Mouse (Mus musculus) MN1 (cell line): Measurements from ENCODE around the gene Dnajc25.

Experiments used
- DNase-seq: peaks from one replicate; pipeline ENCODE4 v3.0.0-alpha.2; 2016; ENCODE audit warnings: low spot score

Gene Dnajc25

DNA sequence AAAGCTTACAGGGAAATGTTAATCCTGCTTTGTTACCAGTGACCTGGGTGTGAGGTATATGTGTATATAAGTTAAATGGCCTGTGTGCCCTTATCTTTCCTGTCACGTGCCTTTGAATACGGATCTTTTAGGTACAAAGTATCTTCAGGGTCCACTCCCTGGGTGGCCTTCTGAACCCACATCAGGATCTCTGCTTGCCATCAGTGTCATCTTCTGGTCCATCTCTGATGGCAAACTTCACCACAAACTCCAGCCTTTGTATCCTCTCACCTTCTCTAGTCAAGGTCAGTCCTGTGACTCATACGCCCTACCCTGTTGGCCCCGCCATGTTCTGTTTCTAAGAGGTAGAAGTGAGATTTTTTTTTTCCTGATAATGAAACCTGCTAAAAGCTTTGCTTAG is at the start of gene Dnajc25:
Dnajc25 (plus strand) TSS at position 301 of the 400 bp plus-strand sequence.
- no peak for DNase-seq

DNA sequence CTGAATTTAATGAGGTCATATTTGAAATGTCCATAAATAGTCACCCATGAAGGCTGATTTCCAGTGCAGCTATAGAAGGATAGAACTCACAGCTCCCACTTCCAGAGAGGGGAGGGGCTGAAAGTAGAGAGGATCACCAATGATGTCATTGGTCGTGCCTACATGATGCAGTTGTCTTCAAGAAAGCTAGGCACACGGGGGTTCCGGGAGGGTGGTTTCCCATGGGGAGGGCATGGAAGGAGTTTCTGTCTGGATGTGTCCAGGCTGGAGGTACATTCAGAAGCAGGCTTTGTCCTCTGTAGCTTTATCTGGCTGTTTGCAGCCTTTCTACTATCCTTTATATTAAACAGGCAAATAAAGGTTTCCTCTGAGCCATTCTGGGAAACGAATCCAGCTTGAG is 46.5 kb upstream of the Dnajc25 start:
- DNase-seq, result no peak

DNA sequence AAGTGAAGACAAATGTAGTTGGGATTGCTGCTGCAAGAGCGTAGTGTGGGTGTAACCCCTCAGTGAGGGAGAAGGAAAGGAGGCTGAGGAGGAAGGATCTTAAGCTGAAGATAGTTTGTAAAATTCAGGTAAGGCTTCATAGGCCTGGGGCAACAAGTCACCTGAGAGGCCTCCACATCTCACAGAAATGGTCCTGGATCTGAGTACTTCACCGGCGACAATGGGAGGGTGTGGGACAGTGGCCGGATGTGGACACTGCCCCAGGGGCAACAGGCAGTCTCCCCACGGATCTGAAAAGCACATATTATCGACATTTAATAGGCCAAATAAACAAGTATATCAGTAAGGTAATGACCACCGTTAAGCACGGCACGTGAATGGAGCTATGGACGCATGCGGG is 42.2 kb upstream of the Dnajc25 start:
- no peak for DNase-seq

DNA sequence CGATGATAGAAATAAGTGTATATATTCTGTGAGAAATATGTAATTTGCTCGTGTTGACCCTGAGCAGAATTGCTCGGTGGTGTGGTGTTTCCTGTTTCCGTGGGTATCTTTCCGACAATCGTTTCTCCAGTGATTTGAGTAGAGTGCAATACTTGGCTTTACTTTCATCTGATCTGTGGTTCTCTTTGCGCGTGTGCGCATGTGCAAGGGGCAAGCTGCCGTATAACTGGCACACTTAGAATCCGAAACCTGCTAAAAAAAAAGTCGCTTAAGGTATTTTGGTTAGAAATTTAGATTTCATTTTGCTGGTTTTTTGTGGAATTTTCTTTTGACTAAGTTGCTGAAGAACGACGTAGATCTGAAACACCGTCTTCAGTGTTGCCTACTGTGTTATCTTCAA is 33.1 kb upstream of the Dnajc25 start:
- DNase-seq, result no peak

DNA sequence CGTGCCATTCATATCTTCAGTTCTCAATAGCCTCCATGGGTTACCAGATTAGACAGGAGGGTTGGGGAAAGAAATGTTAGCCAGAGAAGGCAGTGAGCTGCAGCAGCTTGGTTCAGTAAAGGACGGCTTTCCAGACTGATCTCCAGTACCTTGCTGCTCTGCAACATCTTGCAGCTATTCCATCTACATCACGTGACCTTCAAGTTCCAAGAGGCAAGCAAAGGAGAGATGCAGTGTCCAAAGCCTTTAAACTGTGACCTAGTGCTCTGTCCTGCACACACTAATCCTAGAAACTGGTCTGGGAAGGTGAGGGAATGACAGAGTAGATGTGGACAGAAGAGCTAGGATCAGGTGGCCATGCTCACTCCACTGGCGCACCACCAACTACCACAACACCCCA is 31.6 kb upstream of the Dnajc25 start:
- no peak for DNase-seq

DNA sequence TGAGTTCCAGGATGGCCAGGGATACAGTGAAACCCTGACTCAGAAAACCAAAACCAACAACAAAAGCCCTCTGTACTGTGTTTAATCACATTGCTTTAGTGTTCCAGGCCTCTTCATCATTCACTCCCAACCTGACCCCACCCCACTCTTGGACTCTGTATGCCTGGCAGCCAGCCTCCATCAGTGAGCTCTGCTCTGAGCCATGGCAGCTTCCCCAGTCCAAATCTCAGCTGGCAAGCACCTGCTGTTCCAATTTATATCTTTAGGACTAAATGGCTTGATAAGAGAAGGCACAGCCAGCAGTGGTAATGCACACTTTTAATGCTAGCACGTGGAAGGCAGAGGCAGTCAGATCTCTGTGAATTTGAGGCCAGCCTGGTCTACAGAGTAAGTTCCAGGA is 29.7 kb upstream of the Dnajc25 start:
- DNase-seq, result no peak

DNA sequence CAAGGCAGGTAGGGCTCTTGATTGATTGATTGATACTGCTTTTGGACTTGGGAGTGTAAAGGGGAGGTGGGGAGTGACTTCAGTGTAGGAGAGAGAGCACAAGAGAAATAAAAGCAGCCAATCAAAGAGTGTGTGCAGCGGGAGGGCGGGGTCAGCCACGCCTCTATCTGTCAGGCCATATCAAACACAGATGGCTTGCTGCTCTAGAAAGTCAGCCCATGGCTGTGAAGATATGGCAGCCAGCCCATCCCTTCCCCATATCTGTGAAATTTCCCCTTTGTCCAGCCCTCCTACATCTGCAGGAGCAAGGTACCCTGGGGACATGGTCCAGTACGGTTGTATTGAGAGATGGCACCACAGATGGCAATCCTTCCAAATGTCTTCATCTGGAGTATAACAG is 24.2 kb upstream of the Dnajc25 start:
- DNase-seq, result no peak

DNA sequence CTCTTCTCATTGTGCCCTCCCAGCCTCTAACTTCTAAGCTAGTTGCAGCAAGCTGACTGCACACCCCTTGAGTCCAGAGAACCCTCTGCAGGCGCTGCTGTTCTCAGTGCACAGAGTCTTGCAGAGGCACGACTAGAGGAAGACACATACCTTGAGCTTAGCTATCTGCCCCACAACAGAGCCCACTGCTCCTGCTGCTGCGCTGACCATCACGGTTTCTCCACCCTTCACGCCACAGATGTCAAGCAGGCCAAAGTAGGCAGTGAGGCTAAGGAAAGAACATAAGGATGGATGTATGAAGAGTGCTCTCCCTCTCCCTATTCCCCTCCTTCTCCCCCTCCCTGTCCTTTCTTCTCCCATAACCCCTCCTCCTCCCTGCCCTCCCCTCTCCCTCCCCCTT is 19.2 kb upstream of the Dnajc25 start:
- DNase-seq, result no peak

DNA sequence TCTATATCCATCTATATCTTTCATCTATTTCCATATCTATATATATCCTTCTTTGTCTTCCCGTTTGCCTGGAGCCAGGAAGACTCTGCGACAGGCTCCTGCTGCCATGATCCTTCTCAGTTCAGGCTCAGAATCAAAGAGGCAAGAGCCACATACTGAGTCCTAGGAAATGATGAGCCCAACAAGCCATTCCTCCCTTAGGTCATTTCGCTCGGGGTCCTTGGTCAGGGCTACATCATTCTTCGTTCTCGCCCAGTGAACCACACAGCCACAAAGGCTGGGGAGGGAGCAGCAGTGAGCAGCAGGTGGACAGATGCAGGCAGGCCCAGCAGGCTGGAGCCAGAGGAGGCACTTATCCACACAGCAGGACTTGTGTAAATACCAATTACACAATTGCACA is 13.4 kb upstream of the Dnajc25 start:
- DNase-seq, result no peak

DNA sequence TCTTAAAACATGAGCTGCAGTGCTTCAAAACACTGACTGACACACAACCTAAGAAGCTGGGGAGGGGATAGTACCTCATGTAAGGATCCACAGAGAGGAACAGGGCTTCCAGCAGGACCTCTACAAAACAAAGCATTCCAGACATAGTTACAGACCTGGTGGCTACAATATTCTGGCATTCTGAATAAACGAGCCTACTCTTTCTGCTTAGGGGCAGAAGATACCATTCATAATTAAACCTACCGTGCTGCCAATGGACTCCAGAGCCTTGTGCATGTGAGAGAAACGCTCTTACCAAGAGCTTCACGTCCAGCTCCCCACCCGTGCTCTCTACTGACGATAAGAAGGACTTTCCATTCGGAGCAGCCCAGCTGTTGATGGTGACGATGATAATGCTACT is 12.1 kb upstream of the Dnajc25 start:
- no peak for DNase-seq

DNA sequence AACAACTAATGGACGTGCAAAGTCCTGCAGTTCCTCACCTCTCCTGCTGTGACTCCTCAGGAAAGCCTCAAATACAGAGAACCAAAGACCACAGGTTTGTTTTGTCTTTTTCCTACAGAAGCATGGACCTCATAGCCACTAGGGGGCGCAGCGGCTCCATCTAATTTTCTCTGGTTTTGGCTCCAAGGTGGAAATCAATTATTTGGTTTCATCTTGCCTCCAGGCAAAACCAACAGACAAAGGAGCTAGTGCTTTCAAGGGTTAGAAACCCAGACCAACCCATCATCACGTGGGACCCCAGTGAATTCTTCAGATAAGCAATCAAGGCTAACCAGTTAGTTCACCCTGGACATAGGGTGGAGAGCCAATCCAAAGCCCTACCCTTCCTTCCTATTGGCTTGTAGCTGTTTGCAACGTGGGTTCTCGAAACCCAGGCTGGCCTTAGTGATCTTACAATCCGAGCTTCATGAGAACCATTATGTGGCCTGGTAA is 9.7 kb upstream of the Dnajc25 start:
- peak; percentile 76 for DNase-seq

DNA sequence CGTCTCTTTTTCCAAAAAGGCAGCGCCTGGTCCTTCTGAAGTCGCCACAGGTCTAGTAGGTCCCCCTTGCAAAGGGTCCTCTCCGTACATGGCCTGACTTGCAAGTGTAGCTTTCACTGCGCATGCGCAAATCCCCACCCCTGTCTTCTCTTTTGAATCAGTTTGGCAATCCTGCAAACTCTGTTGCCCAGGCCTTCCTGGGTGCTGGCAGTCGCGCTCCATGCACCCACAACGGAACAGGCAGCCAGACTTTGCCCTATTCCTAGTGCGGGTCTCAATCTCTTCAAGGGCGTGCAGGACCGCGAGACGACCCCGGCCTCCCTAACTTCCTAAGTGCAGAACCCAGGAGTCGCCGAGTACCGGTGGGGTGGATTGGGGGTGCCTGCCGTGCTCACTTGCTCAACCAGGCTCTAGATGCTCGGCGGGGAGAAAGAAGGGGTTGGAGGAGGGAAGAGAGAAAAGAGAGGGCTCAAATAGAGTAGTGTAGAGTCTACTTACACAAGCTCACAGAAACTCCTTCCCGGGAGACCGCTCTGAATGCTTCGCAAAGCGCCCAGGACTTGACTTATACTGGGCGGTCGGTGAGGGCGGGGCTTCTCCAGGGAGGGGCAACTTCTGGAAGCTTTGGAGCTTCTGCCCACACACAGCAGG is 8.2 kb upstream of the Dnajc25 start, which contains the start of gene Ptgr1:
Ptgr1 (minus strand) TSS at position 580 of the 651 bp plus-strand sequence.
- DNase-seq, result peak; percentile 79

DNA sequence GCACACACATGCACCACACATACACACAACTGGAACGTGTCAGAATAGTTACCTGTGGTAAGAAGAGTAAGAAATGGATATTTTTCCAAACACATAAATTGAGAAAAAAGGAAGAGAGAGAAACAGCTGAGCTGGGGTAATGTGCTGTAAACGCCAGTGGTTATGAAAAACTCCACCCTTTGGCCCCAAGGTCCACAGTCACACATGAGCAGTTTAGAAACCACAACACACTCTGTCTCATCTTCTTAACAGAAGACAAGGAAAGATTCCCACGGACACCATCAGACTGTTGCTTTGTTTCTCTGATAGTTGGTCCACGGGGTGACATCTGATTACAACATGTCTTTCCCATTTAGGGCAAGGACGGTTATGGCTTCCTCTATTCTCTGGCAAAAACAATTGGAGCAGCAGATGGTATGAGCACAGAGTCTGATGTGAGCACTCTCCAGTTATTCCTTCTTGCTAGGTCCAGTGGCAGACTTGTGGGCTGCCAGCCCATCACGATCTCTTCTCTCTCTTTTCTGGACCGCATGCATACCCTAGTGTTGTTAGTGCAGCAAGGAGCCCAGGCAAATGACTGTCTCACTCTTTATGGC is 5.5 kb upstream of the Dnajc25 start:
- no peak for DNase-seq

DNA sequence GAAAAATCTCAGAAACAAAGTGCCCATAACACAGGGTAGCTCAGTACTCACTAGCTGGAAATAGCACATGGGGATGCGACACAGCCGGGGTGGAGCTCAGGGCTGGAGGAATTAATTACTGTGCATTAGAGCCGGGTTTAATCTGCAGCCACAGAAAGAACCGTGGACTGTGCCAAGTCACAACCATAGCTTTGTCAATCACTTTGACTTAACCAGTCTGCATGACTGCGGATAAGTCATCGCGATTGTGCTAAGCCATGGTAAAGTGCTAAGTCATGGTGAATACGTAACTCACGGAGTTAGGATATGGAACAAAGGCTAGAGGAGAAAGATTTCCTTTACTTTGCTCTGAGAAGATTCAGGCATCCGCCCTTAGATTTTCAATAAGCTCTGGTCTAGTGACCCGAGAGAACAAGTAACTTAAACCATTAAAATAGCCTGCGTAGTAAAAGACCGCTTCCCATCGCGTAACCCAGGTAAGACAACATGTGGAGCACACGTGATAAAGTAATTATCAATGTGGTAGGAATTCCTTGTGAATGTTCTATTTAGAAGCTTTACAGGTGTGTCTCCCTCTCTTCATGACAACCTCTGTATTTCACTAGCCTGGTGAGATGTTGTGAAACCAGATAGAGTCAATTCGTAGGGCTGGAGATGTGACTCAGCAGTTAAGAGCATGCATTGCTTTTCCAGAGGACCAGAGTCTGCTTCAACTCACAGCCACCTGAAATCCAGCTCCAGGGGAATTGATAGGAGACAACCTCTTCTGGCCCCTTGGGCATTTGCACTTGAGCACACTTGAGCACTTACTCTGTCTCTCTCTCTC is 4.0 kb upstream of the Dnajc25 start:
- DNase-seq, result no peak

DNA sequence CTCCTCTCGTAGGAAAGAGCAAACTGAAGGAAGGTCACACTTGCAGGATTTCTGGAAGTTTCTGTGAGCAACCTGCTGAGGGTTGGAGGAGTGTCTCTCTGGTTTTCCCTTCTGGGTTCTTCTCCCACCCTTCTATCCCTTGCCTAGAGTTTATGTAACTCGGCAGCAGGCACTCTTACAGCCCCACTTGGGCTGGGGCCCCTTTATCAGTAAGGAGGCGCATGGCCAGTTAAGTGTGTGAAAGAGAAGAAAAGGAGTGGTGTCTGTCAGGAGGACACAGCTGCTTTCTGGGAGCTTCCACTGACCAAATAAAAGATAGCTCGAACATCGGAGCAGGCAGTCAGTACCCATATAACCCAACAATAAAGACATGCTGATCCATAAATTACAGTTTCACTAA is 2.7 kb upstream of the Dnajc25 start:
- no peak for DNase-seq

DNA sequence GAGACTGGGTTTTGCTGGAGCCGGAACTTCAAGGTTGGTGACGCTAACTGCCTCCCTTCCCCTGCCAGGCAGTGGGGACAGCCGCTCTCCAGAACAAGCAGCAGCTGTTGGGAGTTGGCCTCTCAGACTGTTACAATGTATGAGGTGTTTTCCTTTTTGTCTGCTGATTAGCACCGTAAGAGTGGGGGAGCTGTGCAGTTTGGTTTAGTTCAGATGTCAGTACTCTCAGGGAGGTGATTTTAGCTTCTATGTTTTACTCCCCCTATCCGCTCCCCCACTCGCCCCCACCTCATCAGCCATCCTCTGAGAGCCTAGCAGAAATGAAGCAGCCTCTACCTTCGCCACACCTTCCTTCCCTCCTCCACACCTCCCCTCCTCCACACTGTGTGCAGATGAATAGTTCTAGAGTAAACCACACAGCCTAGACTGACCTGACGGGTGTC is 410 bp downstream of the Dnajc25 start:
- DNase-seq, result no peak

DNA sequence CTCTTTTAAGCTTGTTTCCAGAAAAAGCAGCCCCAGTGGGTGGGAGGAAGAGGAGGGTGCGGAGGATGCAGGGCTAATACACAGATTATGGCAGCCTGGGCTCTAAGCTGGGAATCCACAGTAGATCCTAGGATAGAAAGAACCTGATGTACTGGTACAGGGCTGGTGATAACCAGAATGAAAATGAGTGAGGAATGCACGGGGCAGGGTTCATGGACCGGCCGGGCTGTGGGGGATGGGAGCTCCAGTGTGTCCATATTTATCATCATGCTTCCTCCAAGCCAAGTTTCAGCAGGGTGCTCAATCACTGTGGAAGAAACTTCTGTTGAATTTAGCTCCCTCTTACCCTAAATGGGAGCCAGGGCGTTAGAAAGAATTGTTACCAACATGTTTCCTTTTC is 2.2 kb downstream of the Dnajc25 start:
- DNase-seq, result no peak

DNA sequence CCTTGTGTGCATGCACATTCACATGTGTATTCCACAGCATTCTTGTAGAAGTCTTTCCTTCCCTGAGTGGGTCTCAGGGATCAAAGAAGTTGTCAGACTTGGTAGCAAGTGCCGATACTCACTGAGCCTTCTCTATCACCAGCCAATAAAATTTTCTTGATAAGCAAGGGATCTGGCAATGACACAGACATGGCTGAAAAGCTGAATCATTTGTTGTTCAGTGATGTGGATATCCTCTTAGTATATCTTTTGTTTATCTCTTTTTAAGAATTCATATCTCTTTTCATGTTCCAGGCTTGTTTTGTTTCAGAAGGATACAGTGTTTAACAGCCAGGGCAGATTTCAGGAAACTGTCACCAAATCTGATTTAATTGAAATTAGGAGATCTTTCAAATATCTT is 3.8 kb downstream of the Dnajc25 start:
- DNase-seq, result no peak

DNA sequence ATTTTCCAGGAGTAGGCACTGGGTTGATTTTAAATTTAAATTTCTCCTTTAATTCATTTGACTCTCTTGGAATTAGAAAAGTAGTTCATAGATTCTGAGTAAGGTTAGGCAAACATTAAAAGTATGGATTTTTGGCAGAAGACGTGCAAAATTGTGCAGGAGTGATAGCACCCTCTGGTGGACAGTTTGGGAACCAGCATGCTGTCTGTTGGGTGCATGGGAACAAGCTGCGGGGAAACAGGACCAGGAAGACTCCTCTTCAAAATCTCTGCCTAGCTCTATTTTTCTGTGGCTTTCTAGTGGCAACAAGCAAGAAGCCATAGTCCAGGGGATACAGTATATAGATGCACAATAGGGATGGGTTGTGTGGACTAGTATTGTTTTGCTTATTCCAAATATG is 4.8 kb downstream of the Dnajc25 start:
- peak; percentile 44 for DNase-seq

DNA sequence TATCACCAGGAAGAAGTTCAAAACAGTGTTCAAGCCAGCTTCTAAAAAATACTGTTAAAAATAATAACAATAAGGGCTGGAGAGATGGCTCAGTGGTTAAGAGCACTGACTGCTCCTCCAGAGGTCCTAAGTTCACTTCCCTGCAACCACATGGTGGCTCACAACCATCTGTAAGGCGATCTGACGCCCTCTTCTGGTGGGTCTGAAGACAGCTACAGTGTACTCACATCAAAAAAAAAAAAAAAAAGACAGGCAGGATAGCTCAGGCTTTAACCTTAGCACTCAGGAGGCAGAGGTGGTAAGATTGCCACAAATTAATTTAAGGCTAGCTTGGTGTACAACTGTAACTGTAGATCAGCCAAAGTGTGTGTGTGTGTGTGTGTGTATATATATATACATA is 5.8 kb downstream of the Dnajc25 start:
- no peak for DNase-seq

DNA sequence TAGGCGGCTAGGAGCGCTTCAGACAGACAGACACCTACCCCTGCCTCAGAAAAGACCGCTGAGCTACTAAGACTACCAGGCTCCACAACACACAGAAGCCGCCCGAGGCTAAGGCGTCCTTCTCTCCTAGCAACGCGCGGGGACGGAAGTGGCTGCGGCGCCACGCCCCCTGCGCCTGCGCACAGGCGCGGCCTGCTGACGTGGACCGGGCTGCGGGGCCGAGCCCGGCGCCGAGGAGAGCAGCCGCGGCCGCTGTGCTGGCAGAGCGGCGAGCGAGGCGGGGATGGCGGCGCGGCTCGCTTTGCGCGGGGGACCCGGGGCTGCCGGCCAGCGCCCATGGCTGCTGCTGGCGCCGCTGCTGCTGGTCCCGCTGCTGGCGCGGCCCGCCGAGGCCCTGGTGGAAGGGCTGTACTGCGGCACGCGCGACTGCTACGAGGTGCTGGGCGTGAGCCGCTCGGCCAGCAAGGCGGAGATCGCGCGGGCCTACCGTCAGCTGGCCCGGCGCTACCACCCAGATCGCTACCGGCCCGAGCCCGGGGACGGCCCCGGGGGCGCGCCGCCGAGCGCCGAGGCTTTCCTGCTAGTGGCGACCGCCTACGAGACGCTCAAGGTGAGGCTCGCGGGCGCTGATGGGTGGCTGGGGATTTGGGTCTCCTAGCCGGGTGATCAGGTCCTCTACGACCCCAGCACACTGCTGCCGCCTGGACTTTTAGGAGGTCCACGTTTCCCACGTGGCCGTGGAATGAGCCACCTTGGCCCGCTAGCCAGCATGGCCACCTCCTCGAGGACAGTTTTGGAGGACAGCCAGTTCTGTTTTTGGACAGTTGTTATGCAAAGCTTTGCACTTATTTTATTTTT is 8.3 kb downstream of the Dnajc25 start, which contains the start of gene Gm20503:
Gm20503 (plus strand) TSS at position 263 of the 858 bp plus-strand sequence.
- DNase-seq, result peak; percentile 89

DNA sequence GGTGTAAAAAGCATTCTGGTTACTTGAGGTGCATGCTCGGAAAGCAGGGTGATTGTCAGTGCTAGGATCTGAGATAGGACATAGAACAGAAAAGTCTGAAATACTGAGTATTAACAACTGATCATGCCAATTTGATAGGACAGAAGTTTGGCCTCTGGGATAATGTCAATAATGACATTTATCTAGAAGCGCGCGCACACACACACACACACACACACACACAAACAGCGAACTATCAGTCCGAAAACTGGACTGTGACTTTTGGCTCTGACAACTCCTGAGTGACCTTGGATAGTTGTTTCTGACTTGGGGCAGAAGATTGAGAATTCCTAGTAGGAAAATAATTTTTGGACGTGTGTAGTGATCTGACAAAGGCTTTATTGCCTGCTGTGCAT is 8.9 kb downstream of the Dnajc25 start:
- no peak for DNase-seq
